Mouse (Mus musculus): Measurements from ENCODE around the gene Gdf3.
"Not testable (repeated sequence)": the region's sequence is repeated elsewhere in the genome, so short reads cannot be mapped to it uniquely, and the experiment has no call there.

Gdf3 gene

DNA sequence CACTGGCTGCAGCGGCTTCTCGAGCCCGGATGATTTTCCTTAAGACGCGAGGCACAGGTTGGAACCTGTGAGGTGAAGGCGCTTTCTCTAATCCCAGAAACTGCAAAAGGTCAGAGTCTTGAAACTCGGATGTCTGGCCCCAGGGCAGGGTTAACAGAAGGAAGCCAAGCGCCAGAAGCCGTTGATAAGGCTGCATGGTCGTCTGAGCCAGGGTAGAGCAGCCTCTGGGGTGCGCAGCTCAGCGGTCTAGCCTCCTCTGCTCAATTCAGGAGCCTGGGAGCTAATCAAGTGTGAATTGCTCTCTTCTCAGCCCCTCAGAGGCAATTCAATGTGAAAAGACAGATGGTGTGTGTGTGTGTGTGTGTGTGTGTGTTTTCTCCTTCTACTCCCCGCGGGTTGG is at the start of gene Gdf3:
Gdf3 (minus strand) TSS at position 317 of the 400 bp plus-strand sequence.
- DNase-seq, result no peak

DNA sequence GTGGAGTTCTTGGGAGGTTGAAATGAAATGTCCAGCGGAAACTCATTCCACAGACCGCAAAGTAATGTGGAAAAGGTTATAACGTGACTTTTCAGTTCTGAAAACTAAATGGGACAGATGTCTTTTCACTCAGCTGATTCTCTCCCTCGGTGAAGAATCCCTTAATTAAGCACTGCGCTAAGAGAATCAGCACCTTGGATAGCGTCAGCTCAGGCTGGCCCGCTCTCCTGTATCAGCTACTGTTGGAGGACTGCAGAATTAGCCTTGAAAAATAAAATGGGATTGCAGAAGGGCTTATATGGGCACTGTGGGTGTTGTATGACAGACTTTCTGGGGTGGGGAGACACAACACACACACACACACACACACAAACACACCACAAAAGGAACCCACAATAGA is 49.7 kb upstream of the Gdf3 start:
- DNase-seq, result no peak

DNA sequence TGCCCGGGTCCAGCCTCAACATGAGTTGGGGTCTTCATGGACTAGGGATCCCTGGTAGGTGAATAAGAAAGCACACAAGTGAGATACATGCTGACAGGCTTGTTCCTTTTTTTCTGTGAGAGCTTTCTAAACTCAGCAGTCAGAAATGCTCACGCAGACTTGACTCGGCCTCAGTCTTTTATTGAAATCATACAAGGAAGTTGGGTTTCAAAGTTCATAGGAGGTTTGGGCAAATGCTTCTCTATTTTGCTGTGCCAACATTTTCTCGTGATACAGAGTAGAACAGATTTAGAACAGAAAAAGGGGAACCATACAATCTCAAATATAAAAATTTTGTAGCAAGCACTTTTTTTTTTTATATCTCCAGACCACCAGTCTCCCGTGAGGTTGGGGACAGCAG is 47.7 kb upstream of the Gdf3 start:
- no peak for DNase-seq

DNA sequence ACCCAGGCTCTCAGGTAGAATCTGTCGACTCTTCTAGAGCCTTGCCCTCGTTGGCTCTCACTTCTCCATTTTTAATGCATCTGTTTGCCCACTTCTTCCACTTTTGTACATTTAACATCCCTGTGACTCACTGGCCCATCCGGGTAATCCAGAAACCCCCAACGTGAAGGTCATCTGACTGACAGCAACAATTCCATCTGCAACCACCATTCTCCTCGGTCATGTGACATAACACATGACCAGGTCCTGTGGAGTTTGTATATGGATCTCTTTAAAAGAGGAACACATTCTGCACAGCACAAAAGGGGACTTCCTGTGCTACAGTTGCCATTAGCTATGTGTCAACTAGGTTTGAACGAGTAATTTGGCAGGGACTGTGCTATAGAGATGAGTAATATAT is 44.4 kb upstream of the Gdf3 start:
- DNase-seq, result no peak

DNA sequence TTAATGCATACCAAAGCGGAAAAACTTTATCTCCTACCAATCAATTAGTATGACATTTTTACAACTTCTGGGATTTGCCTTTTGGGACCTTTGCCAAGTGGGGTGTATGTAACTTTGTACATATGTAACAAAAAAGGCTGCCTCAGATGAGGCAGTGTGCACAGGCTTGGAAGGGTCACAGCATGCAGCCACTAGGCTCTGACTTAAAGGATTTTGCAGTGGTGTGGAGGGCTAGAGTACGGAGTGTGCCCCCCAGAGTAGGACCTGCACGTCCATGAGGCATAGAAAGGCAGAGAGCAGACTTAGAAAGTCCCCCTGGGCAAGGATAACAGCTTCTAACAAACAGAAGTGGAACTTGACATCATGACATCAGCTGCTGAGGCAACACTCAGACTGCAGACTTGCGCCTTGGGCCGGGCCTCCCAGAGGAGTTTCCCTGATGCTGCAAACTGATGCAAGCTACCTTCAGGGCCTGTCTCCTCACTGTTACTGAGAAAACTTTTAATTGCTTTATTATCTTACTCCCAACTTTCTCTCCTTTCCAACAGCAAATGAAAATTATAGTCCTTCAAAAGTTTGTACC is 40.6 kb upstream of the Gdf3 start:
- DNase-seq, result no peak

DNA sequence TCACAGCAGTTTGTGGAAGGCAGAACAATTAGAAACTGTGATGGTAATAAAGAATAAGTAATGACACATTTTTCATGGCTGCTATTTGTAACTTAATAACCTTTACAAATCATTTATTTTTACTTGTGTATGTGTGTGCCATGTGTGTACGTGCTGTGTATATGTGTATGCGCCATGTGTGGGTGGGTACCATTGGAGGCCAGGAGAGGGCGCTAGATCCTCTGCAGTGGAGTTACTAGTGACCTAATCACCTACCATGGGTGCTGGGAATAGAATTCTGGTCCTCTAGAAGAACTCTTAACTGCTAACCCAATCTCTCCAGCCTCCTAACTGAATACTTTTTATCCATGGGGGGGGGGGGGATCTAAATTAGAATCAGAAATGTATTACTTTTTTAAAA is 40.0 kb upstream of the Gdf3 start:
- DNase-seq, result no peak

DNA sequence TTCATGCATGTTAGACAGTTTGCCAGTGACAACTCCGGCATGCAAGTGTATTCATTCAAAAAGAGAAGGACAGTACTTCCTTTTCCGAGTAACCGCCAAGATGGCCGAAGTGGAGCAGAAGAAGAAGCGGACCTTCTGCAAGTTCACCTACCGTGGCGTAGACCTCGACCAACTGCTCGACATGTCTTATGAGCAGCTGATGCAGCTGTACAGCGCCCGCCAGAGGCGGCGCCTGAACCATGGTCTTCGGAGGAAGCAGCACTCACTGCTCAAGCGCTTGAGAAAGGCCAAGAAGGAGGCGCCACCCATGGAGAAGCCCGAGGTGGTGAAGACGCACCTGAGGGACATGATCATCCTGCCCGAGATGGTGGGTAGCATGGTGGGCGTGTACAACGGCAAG is 34.3 kb upstream of the Gdf3 start:
- DNase-seq, result not testable (repeated sequence)

DNA sequence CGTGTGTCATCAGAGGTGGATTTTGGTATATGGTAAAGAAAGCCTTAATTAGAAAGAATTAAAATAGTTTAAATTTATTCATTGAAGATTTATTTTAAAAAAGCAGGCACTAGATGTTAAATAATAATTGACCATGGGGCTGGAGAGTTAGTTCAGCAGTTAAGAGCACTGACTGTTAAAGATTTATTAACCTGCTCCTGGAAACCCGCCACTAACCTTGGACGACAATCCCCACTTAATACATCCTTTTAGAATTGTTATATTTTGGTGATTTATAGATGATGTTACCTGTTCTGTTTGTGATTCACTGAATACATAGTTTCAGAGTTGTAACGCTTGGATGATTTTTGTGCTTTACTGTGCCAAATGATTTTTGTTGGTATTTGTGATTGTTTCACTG is 27.7 kb upstream of the Gdf3 start:
- DNase-seq, result not testable (repeated sequence)

DNA sequence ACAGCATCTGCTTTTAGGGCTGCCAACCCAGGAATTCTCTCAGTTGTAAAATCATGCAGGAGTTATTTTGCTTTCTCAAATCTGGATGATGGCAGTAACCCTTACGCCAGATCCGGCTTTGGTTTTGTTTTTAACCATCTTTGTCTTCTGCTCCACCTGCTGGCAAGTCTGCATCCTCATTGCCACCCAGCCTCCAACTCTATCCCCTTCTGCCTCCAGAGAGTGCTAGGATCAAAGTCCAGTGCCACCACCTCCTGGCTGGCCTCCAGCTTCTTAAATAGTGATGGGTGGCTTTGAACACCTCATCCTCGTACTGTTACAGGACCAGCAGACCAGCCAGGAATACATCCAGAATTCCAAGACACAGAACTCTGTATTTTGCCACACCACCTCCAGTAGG is 26.8 kb upstream of the Gdf3 start:
- no peak for DNase-seq

DNA sequence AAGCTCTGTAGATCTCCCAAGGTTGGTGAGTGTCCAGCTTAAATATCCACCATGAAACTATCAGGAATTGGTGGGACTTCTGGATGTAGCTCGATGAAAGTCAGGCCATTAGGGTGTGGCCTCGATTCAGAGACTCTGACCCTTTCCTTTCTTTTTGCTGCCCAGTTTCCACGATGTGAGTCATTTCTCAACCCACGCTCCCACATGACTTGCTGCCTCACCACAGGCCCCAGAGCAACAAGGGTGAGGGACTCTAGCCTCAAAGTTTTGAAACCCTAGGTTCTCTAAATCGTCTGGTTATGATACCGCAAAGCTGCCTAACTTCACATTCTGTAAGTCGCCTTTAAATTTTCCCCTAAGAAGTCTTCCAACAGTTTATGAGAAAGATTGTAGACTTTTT is 25.4 kb upstream of the Gdf3 start:
- DNase-seq, result no peak

DNA sequence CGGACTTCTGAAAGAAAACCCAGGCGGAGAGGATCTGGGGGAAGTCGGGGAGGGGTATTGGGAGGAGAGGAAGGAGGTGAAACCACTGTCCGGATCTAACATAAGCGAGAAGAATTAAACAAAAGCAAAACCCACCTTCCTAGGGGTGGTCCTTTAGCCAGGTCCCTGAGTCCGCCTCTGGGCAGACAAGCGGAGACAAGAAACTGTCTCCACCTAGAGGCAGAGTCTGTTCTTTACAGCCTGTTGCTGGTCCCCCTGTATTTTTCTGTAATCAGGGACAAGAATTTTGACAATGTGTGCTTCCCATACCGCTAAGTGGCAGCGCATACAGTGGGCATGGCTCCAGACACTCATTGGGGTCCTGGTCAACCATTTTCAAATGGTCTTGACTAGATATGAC is 23.5 kb upstream of the Gdf3 start:
- DNase-seq, result no peak

DNA sequence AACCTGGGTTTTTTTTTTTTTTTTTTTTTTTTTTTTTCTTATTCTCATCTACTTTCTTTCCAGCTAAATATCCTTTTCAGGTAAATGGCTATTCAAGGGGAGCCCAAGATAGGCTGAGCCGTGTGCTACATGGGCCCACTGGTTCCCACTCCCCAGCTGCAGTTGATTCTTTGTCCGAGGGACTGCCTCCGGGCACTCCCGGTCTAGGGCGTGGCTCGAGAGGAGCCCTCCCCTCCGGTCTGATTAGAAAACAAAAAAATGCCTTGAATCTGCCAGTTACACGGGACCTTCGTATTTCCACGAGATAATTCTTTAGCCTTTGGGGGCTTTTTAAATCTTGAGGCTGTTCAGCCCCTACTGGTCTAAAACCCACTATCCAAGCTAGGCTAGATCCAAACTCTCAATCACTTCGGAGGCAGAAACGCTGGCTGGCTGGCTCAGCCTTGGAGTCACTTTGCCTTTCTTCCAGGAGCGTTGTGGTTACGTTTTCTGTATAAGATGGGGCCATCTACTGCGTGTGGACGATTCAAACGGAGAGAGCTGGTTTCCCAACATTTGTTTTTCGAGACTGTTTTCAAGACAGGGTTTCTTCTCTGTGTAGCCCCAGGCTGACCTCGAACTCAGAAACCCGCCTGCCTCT is 17.7 kb upstream of the Gdf3 start:
- no peak for DNase-seq

DNA sequence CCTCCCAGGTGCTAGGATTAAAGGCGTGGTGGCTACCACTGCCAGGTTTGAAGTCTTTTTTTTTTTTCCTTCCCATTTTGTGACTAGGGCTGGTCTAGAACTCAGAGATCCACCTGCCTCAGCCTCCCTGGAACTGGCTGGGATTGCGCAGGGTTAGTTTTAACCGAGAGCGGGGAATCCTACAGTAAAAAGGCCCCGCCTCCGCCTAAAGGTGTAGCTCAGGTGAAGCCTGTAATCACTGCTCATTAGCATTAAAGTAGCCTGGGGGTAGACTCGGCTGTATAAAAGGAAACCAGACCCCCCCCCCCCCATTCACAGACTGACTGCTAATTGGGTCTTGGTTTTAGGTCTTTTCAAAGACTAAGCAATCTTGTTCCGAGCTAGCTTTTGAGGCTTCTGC is 16.2 kb upstream of the Gdf3 start, which contains the start of gene Dppa3:
Dppa3 (plus strand) TSS at position 301 of the 400 bp plus-strand sequence.
- DNase-seq, result no peak

DNA sequence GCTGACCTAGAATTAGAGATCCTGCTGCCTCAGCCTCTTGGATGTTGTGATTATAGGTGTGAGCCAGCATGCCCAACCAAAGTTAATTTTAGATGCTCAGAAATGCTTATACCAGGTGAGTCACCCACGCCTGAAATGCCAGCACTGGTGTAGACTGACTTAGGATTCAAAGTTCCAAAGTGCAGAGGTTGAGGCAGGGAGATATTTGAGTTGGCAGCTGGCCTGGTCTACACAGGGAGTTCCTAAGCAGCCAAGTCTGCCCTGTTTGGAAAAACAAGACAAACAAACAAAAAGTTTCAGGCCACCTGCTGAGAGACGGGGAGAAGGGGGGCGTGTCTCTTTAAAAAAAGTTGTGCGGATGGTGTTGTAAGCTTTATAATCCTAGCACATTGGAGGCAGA is 15.3 kb upstream of the Gdf3 start:
- no peak for DNase-seq

DNA sequence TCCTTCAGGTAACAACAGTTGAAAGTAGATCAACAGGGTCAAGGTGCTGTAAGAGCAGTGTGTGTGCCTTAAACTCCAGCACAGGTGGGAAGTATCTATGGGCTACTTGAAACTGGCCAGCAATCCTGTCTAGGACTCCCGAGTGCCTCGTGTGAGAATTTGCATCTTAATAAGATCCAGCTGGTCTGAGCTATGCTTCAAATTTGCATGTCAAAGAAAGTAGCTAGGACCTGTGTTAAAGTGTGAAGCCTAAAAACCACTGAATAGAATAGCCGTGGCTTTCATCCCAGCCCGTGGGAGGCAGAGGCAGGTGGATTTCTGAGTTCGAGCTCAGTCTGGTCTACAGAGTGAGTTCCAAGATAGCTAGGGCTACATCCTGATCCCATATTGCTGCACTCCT is 14.6 kb upstream of the Gdf3 start:
- DNase-seq, result no peak

DNA sequence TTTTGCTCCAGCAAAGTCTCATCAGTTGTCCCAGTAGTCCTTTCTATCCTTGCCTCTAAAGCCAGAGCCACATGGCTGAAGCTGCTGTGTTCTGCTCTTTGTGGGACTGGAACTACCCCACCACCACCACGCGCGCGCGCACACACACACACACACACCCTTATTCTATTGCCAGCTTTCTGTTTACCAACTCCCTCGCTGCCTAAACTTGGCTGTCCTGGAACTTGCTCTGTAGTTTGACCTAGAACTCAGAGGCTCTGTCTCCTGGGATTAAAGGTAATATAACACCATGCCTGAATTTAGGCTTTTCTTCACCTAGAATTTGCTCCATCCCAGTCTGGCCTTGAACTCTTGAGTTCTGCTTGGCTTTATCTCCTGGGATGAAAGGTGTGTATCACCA is 11.2 kb upstream of the Gdf3 start:
- DNase-seq, result no peak

DNA sequence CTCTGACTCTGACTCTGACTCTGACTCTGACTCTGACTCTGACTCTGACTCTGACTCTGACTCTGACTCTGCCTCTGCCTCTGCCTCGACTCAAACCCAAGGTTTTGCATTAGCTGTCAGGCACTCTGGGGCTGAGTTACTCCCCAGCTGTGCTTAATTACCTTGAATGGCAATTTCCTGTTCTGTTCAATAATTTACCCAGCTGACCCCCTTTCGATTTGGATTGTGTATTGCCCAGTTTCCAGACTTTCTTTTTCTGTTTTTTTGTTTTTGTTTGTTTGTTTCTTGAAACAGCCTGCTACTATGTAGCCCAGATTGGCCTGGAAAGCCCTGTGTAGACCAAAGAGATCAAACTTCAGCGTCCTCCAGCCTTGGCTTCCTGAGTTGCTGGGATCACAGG is 6.1 kb upstream of the Gdf3 start:
- DNase-seq, result no peak

DNA sequence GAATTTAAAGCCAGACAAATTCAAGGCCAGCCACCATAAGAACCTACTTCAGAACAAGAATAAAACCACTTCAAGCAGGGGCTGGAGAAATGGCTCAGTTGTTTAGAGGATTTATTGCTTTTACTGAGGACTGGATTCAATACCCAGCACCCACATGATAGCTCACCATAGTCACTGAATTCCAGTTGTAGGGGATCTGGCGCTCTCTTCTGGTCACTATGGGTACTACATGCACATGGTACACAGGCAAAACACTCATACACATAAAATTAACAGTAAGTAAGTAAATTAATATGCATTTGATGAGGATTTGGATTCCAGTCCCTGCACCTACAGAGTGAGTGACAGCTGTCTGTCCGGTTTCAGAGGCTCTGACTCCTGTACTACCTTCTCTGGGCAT is 4.2 kb upstream of the Gdf3 start:
- no peak for DNase-seq

DNA sequence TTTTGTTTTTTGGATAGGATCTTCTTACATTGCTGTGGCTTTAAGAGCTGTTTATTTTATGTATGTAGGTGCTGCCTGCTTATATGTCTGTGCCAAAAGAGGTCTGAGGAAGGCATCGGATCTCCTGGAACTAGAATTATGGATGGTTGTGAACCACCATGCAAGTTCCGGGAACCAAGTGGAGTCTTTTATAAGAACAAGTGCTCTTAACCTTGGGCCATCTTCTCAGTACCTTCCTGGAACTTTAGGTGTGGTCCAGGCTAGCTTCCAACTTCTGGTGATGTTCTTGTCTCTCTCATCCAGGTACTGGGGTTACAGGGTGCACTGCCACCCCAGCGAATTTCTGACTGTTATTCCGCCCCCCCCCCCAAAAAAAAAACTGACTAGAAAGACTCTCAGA is 2.5 kb upstream of the Gdf3 start:
- no peak for DNase-seq

DNA sequence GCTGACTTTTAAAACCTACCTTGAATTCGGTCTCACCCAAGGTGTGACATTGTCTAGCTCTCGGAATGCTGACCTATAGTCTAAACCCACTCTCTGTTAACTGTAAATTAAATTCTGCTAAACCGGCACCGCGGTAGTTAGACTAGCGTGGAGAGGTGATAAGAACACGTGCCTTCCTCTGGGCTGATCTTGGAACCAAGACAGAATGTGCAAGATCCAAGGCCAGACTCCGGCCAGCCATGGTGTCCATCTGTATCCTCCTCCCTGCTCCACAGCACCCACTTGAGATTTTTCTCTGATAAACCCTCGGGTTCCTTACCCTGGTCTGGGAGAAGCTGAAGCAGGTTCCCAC is 534 bp downstream of the Gdf3 start:
- no peak for DNase-seq

DNA sequence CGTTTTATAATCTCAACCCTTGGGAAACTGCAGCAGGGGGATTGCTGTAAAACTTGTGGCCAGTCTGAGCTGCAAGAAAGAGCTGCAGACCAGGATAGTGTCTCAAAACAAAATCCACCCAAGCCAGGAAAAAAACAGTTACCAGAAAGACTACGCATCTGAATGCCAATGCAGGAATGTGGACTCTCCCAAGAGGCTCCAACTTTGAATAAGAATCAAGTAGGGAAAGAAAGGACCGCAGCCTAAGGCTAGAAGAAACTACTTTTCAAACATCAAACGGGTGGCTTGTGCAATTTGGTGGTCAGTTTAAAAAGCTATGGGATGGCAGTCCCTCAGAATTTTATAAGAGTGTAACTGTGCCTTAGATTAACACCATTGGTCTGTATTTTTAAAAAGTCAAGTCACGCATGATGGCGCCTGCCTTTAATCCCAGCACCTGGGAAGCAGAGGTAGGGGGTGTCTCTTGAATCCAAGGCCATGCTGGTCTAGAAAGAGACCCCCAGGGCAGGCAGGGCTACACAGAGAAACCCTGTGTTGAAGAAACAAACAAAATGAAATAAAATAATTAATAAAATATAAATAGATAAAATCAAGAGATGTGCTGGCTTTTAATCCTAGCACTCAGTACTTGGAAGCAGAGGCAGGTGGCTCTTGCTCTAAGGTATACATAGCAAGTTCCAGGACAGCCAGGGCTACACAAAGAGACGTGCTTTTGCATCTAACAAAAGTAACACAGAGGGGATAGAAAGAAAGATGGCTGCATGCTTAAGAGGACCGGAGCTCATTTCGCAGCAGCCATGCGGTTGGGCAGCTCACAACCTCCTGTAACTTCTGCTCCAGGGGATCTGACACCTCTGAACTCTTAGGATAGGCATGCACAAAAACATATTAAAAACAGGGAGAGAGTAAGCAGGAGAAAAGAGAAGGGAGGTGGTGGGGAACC is 1.2 kb downstream of the Gdf3 start:
- no peak for DNase-seq

DNA sequence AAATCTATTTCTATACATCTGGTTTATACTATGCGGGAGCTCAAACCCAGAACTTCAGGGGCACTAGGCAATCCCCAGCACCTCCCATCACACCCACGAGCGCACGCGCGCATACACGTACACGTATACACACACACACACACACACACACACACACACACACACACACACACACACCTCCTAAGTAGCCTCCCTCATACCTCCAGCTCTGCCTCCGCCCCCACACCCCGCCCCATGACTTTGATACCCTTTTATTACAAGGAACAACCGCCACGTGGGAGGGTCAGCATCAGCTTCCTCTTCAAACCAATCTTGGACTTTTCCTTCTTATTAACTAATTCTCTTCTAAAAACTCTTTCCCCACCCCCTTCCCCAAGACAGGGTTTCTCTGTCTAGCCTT is 2.2 kb downstream of the Gdf3 start:
- no peak for DNase-seq

DNA sequence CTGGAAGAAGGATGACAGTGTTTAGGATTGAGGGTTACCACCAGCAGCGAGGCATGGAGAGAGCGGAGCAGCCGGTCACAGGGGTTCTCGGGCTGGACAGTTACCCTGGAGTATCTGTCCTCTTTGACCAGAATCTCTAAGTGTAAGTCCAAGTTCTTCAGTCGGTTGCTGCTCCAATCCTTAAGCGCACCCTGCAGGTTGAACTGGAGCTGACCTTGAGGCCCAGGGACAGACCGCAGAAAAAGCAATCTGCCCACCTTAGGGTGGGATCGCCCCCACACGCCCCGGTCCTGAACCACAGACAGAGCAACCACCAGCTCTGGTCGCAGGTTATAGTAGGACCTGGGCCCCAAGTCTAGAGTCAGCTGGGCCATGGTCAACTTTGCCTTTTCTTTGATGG is 3.2 kb downstream of the Gdf3 start:
- DNase-seq, result no peak

DNA sequence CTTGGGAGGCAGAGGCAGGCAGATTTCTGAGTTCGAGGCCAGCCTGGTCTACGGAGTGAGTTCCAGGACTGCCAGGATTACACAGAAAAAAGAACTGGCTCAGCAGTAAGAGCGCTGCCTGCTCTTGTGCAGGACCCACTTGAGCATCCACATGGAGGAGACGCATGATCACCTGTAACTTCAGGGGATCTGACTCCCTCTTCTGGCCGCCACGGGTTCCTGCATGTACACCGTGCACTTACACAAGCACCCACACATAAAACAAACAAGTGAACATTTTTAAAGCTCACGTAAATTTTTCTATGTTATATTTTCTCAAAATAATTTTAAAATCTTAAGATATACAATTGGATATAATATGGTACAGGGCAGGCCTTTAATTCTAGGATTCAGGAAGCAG is 4.4 kb downstream of the Gdf3 start:
- DNase-seq, result no peak

Data from cerebellum, adult 11 months (tissue).